Mouse (Mus musculus): ENCODE data around the gene Nusap1. TPM values are rescaled to one million over a fixed set of nuclear protein-coding genes. Genes with fewer than 3 reads are reported as not detected.
A peak's percentile ranks its signal among the peaks of the same experiment; 100 is the strongest.
"Not testable (repeated sequence)": the region's sequence is repeated elsewhere in the genome, so short reads cannot be mapped to it uniquely, and the experiment has no call there.

Nusap1 gene
- total and polyA plus RNA-seq, 2 experiments from 2014 or later, result 7.6 to 8.6 TPM

- Histone ChIP-seq H3K9me3 (ENCODE audit: low read length) (no peaks in the 10 kb centered on the region), H3K27ac (ENCODE audit: low read depth, low read length) (peak overlapping the region; percentile 54), H3K9ac (no peak overlapping the region), H3K4me1 (ENCODE audit: insufficient read depth) (peaks cover 11% of the 10 kb centered on the region), H3K4me3 (ENCODE audit: low read depth, low read length) (peak overlapping the region; percentile 79), H3K27me3 (ENCODE audit: insufficient read depth, low read length) (no peaks in the 10 kb centered on the region), H3K4me2 (ENCODE audit: low read depth) (peak overlapping the region; percentile 34), H3K36me3 (ENCODE audit: insufficient read depth) (peaks cover 16% of the 10 kb centered on the region; the same call in 1 of the 2 replicates)
- DNase-seq (no peak), ATAC-seq (no peak)
- TF ChIP-seq CTCF (IDR thresholded peaks at IDR 0.05; ENCODE audit: low read depth), result peak; percentile 18; the same call in 1 of the 2 replicates
- WGBS, result 7% methylated on average over 7 of the region's 7 CpGs
These were observed 24.4 kb upstream of the Nusap1 start for GRCm38 (mm10) chr2:119593765-119594112.

GRCm38 (mm10) chr2:119594113-119594981, 23.8 kb upstream of the Nusap1 start:
- H3K4me2 ChIP-seq (ENCODE audit: low read depth), result peak overlapping the region; percentile 63
- ATAC-seq, result peak; percentile 99
- no peaks in the 10 kb centered on the region for H3K9me3 ChIP-seq (ENCODE audit: low read length)
- no peaks in the 10 kb centered on the region for H3K27me3 ChIP-seq (ENCODE audit: insufficient read depth, low read length)
- DNase-seq, result peak; percentile 99
- peak overlapping the region; percentile 79 for H3K4me3 ChIP-seq (ENCODE audit: low read depth, low read length)
- TF ChIP-seq CTCF (IDR thresholded peaks at IDR 0.05; ENCODE audit: low read depth), result no peak
- WGBS, result 2% methylated on average over 61 of the region's 61 CpGs
- peak overlapping the region; percentile 75 for H3K27ac ChIP-seq (ENCODE audit: low read depth, low read length)
- peaks cover 11% of the 10 kb centered on the region for H3K4me1 ChIP-seq (ENCODE audit: insufficient read depth)
- peaks cover 16% of the 10 kb centered on the region for H3K36me3 ChIP-seq (ENCODE audit: insufficient read depth)
- peak overlapping the region; percentile 94 for H3K9ac ChIP-seq

GRCm38 (mm10) chr2:119595308-119595707, 22.8 kb upstream of the Nusap1 start:
- TF ChIP-seq CTCF (IDR thresholded peaks at IDR 0.05; ENCODE audit: low read depth), result no peak
- ATAC-seq (no peak), DNase-seq (no peak)
- Histone ChIP-seq H3K4me3 (ENCODE audit: low read depth, low read length) (peak overlapping the region; percentile 79), H3K36me3 (ENCODE audit: insufficient read depth) (peaks cover 23% of the 10 kb centered on the region), H3K4me2 (ENCODE audit: low read depth) (peak overlapping the region; percentile 63), H3K9me3 (ENCODE audit: low read length) (no peaks in the 10 kb centered on the region), H3K9ac (peak overlapping the region; percentile 94), H3K4me1 (ENCODE audit: insufficient read depth) (peaks cover 11% of the 10 kb centered on the region), H3K27me3 (ENCODE audit: insufficient read depth, low read length) (no peaks in the 10 kb centered on the region), H3K27ac (ENCODE audit: low read depth, low read length) (no peak overlapping the region)
- WGBS, result 31% methylated on average over 4 of the region's 4 CpGs

- WGBS, result 83% methylated on average over 8 of the region's 8 CpGs
- peaks cover 20% of the 10 kb centered on the region for H3K4me1 ChIP-seq (ENCODE audit: insufficient read depth)
- ATAC-seq (no peak), DNase-seq (peak; percentile 33)
- peaks cover 18% of the 10 kb centered on the region for H3K36me3 ChIP-seq (ENCODE audit: insufficient read depth)
- no peak overlapping the region for H3K9ac ChIP-seq
- TF ChIP-seq CTCF (IDR thresholded peaks at IDR 0.05; ENCODE audit: low read depth), result no peak
- H3K4me3 ChIP-seq (ENCODE audit: low read depth, low read length), result no peak overlapping the region
- H3K27me3 ChIP-seq (ENCODE audit: insufficient read depth, low read length), result no peaks in the 10 kb centered on the region
- no peak overlapping the region for H3K27ac ChIP-seq (ENCODE audit: low read depth, low read length)
- H3K9me3 ChIP-seq (ENCODE audit: low read length), result no peaks in the 10 kb centered on the region
- H3K4me2 ChIP-seq (ENCODE audit: low read depth), result no peak overlapping the region
These were observed 21.2 kb upstream of the Nusap1 start for GRCm38 (mm10) chr2:119596781-119597330.

GRCm38 (mm10) chr2:119601027-119601426, 17.1 kb upstream of the Nusap1 start:
- 65% methylated on average over 4 of the region's 4 CpGs for WGBS
- H3K4me3 ChIP-seq (ENCODE audit: low read depth, low read length), result no peak overlapping the region
- no peak overlapping the region for H3K9ac ChIP-seq
- H3K4me2 ChIP-seq (ENCODE audit: low read depth), result no peak overlapping the region
- ATAC-seq, result no peak
- H3K9me3 ChIP-seq (ENCODE audit: low read length), result no peaks in the 10 kb centered on the region
- peak; percentile 18 for DNase-seq
- peaks cover 21% of the 10 kb centered on the region for H3K36me3 ChIP-seq (ENCODE audit: insufficient read depth)
- H3K27ac ChIP-seq (ENCODE audit: low read depth, low read length), result no peak overlapping the region
- no peaks in the 10 kb centered on the region for H3K27me3 ChIP-seq (ENCODE audit: insufficient read depth, low read length)
- H3K4me1 ChIP-seq (ENCODE audit: insufficient read depth), result peaks cover 13% of the 10 kb centered on the region
- no peak for TF ChIP-seq CTCF (IDR thresholded peaks at IDR 0.05; ENCODE audit: low read depth)

GRCm38 (mm10) chr2:119601575-119601974, 16.5 kb upstream of the Nusap1 start:
- H3K27me3 ChIP-seq (ENCODE audit: insufficient read depth, low read length); H3K9ac ChIP-seq; H3K9me3 ChIP-seq (ENCODE audit: low read length); H3K4me2 ChIP-seq (ENCODE audit: low read depth); ATAC-seq; H3K4me1 ChIP-seq (ENCODE audit: insufficient read depth); H3K27ac ChIP-seq (ENCODE audit: low read depth, low read length); DNase-seq; H3K4me3 ChIP-seq (ENCODE audit: low read depth, low read length): not testable (repeated sequence)
- H3K36me3 ChIP-seq (ENCODE audit: insufficient read depth), result peaks cover 21% of the 10 kb centered on the region
- 69% methylated on average over 3 of the region's 3 CpGs for WGBS

GRCm38 (mm10) chr2:119602488-119602887, 15.6 kb upstream of the Nusap1 start:
- H3K36me3 ChIP-seq (ENCODE audit: insufficient read depth), result peaks cover 16% of the 10 kb centered on the region
- 71% methylated on average over 1 of the region's 1 CpGs for WGBS
- no peak overlapping the region for H3K9ac ChIP-seq
- ATAC-seq, result no peak
- H3K4me2 ChIP-seq (ENCODE audit: low read depth), result no peak overlapping the region
- DNase-seq, result no peak
- no peak overlapping the region for H3K4me3 ChIP-seq (ENCODE audit: low read depth, low read length)
- H3K27me3 ChIP-seq (ENCODE audit: insufficient read depth, low read length), result no peaks in the 10 kb centered on the region
- peaks cover 9% of the 10 kb centered on the region for H3K4me1 ChIP-seq (ENCODE audit: insufficient read depth)
- H3K9me3 ChIP-seq (ENCODE audit: low read length), result no peaks in the 10 kb centered on the region
- TF ChIP-seq CTCF (IDR thresholded peaks at IDR 0.05; ENCODE audit: low read depth), result no peak
- H3K27ac ChIP-seq (ENCODE audit: low read depth, low read length), result no peak overlapping the region
